Mouse (Mus musculus): ENCODE measurements around the gene Cers3.
A peak's percentile ranks its signal among the peaks of the same experiment; 100 is the strongest.

The Cers3 gene

GRCm38 (mm10) chr7:66831295-66831694 is 88.0 kb downstream of the Cers3 start:
- ATAC-seq (ENCODE audit: insufficient number of reproducible peaks, low FRiP score, low TSS enrichment) = no peak

- peak; percentile 91 for ATAC-seq (ENCODE audit: insufficient number of reproducible peaks, low FRiP score, low TSS enrichment)
These were observed 96.2 kb downstream of the Cers3 start, which contains the start of gene Adamts17 for GRCm38 (mm10) chr7:66839463-66840007. Gene Adamts17, plus strand, starts transcription at chr7:66839735.

- ATAC-seq (ENCODE audit: insufficient number of reproducible peaks, low FRiP score, low TSS enrichment) = no peak; the same call in 1 of the 2 replicates
These were observed 96.9 kb downstream of the Cers3 start for GRCm38 (mm10) chr7:66840008-66840719.

GRCm38 (mm10) chr7:66841165-66841564 is 97.9 kb downstream of the Cers3 start:
- ATAC-seq (ENCODE audit: insufficient number of reproducible peaks, low FRiP score, low TSS enrichment) = no peak

GRCm38 (mm10) chr7:66842021-66842420 is 98.7 kb downstream of the Cers3 start:
- no peak for ATAC-seq (ENCODE audit: insufficient number of reproducible peaks, low FRiP score, low TSS enrichment)

GRCm38 (mm10) chr7:66843846-66844245 is 100.5 kb downstream of the Cers3 start:
- ATAC-seq (ENCODE audit: insufficient number of reproducible peaks, low FRiP score, low TSS enrichment) = no peak

GRCm38 (mm10) chr7:66846582-66846981 is 103.3 kb downstream of the Cers3 start:
- ATAC-seq (ENCODE audit: insufficient number of reproducible peaks, low FRiP score, low TSS enrichment) = no peak

GRCm38 (mm10) chr7:66847299-66847698 is 104.0 kb downstream of the Cers3 start:
- ATAC-seq (ENCODE audit: insufficient number of reproducible peaks, low FRiP score, low TSS enrichment) = no peak

- ATAC-seq (ENCODE audit: insufficient number of reproducible peaks, low FRiP score, low TSS enrichment) = no peak
These were observed 106.0 kb downstream of the Cers3 start for GRCm38 (mm10) chr7:66849316-66849715.

GRCm38 (mm10) chr7:66852164-66852563 is 108.9 kb downstream of the Cers3 start:
- no peak for ATAC-seq (ENCODE audit: insufficient number of reproducible peaks, low FRiP score, low TSS enrichment)

GRCm38 (mm10) chr7:66857610-66858009 is 114.3 kb downstream of the Cers3 start:
- ATAC-seq (ENCODE audit: insufficient number of reproducible peaks, low FRiP score, low TSS enrichment) = no peak

GRCm38 (mm10) chr7:66858247-66859075 is 115.2 kb downstream of the Cers3 start:
- no peak for ATAC-seq (ENCODE audit: insufficient number of reproducible peaks, low FRiP score, low TSS enrichment)

- ATAC-seq (ENCODE audit: insufficient number of reproducible peaks, low FRiP score, low TSS enrichment) = no peak
These were observed 115.9 kb downstream of the Cers3 start for GRCm38 (mm10) chr7:66859220-66859619.

- no peak for ATAC-seq (ENCODE audit: insufficient number of reproducible peaks, low FRiP score, low TSS enrichment)
These were observed 123.8 kb downstream of the Cers3 start for GRCm38 (mm10) chr7:66866944-66867718.

GRCm38 (mm10) chr7:66867719-66868501 is 124.6 kb downstream of the Cers3 start:
- ATAC-seq (ENCODE audit: insufficient number of reproducible peaks, low FRiP score, low TSS enrichment) = no peak

- no peak for ATAC-seq (ENCODE audit: insufficient number of reproducible peaks, low FRiP score, low TSS enrichment)
These were observed 128.2 kb downstream of the Cers3 start for GRCm38 (mm10) chr7:66871520-66871919.

- no peak for ATAC-seq (ENCODE audit: insufficient number of reproducible peaks, low FRiP score, low TSS enrichment)
These were observed 128.7 kb downstream of the Cers3 start for GRCm38 (mm10) chr7:66871940-66872511.

GRCm38 (mm10) chr7:66873235-66873634 is 129.9 kb downstream of the Cers3 start:
- ATAC-seq (ENCODE audit: insufficient number of reproducible peaks, low FRiP score, low TSS enrichment) = no peak
